Mouse (Mus musculus): ENCODE results near the gene Duoxa2. TPM values are rescaled to one million over a fixed set of nuclear protein-coding genes. Genes with fewer than 3 reads are reported as not detected.

Gene Duoxa2
- polyA plus RNA-seq, 1 experiment from 2014 or later: 0.16 TPM

DNA sequence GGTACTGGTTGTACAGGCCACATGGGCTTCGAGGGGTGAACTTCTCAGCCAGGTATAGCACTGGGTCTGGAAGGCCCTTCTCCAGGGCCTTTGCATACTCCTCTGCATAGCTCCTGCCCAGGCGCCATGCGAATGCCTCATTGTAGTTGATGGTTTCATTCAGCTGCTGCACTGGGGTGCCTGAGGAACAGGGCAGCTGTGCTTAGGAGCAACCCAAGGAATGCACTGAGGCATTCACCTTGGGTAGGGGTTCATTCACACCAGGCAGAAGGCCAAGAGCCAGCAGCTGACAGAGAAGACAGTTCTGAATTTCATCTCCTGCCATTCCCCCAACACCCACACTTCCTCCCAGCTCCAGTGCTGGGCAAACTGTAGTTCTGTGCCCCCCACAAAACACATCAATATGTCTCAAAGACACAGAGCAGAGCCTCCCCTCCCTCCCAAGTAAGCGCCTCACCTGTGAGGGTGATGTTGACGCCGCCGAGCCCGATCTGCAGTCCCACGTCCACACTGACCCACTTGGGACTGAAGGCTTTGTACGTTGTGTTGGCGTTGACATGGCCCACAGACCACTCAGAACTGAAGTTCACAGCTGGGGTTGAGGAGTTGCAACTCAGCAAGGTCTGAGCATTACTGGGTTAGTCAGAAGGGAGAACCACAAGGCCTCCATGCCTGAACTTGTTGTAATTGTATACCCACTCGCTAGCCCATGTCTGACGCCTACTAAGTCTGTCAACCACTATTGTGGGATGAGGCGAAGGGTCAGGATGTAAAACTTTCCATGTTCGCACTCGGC, 6.6 kb downstream of the Duoxa2 start:
- no peak for ATAC-seq

DNA sequence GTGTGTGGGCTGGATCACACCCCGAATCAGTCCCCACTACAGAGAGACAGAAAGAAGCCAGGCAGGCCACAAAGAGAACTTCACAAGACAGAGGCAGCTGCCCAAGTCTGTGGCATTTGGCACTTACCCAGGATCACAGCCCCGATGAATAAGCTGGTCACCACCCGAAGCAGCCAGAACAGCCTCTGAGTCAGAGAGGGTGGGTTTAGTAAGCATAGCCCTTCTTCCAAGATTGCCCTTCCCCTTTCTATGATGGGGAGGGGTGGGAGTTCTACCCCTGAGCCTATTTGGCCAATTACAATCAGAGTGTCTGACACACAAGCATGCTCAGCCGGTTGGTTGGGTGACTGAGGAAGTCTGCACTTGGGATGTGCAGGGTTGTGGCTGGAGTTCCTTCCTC, 7.5 kb downstream of the Duoxa2 start:
- H3K9me3 ChIP-seq (ENCODE audit: control insufficient read depth, low read length): no peaks in the 10 kb centered on the region
- H3K4me2 ChIP-seq (ENCODE audit: low read depth, low read length): no peak overlapping the region
- H3K9ac ChIP-seq (ENCODE audit: low read depth, low read length): no peak overlapping the region
- H3K4me1 ChIP-seq (ENCODE audit: control insufficient read depth, insufficient read depth, low read length): peaks cover 9% of the 10 kb centered on the region
- H3K27ac ChIP-seq (ENCODE audit: low read length): no peak overlapping the region
- peaks cover 25% of the 10 kb centered on the region for H3K27me3 ChIP-seq (replicated peaks; ENCODE audit: control insufficient read depth, insufficient read depth, low read length)
- ATAC-seq: no peak
- H3K4me3 ChIP-seq (ENCODE audit: low read length): no peak overlapping the region
- 46% methylated on average over 4 of the region's 4 CpGs for WGBS
- no peaks in the 10 kb centered on the region for H3K36me3 ChIP-seq (ENCODE audit: control insufficient read depth, insufficient read depth, low read length)

More for the DNA sequence above, 6.6 kb downstream of the Duoxa2 start:
- Histone ChIP-seq H3K9me3 (ENCODE audit: control insufficient read depth, low read length) (no peaks in the 10 kb centered on the region), H3K9ac (ENCODE audit: low read depth, low read length) (no peak overlapping the region), H3K27ac (ENCODE audit: low read length) (no peak overlapping the region), H3K36me3 (ENCODE audit: control insufficient read depth, insufficient read depth, low read length) (no peaks in the 10 kb centered on the region), H3K4me1 (ENCODE audit: control insufficient read depth, insufficient read depth, low read length) (peaks cover 12% of the 10 kb centered on the region), H3K4me2 (ENCODE audit: low read depth, low read length) (no peak overlapping the region), H3K27me3 (replicated peaks; ENCODE audit: control insufficient read depth, insufficient read depth, low read length) (peaks cover 31% of the 10 kb centered on the region), H3K4me3 (ENCODE audit: low read length) (no peak overlapping the region)
- WGBS: 84% methylated on average over 16 of the region's 16 CpGs

DNA sequence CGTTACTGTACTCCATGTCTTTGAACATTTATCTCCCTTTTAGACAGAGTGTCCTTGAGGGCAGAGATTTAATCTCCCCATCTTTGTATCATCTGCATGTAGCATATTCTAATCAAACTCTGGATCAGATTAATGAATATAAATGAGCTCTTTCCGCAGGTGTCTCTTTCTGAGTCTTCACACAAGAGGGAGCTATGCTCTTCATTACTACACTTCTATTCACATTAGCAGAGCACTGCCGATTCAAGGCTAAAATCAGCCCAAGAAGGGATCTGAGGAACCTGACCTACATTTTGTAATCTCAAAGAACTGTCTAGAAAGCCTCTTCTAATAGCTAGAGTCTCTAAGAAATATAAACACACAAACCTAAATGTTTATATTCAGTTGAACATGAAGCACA, 10.9 kb downstream of the Duoxa2 start:
- Histone ChIP-seq H3K27ac (ENCODE audit: low read length) (no peak overlapping the region), H3K27me3 (replicated peaks; ENCODE audit: control insufficient read depth, insufficient read depth, low read length) (peaks cover 29% of the 10 kb centered on the region), H3K36me3 (ENCODE audit: control insufficient read depth, insufficient read depth, low read length) (no peaks in the 10 kb centered on the region), H3K9me3 (ENCODE audit: control insufficient read depth, low read length) (no peaks in the 10 kb centered on the region), H3K9ac (ENCODE audit: low read depth, low read length) (no peak overlapping the region), H3K4me2 (ENCODE audit: low read depth, low read length) (no peak overlapping the region), H3K4me1 (ENCODE audit: control insufficient read depth, insufficient read depth, low read length) (peaks cover 9% of the 10 kb centered on the region; the same call in 1 of the 2 replicates), H3K4me3 (ENCODE audit: low read length) (no peak overlapping the region)
- 37% methylated on average over 3 of the region's 3 CpGs for WGBS
- no peak for ATAC-seq

DNA sequence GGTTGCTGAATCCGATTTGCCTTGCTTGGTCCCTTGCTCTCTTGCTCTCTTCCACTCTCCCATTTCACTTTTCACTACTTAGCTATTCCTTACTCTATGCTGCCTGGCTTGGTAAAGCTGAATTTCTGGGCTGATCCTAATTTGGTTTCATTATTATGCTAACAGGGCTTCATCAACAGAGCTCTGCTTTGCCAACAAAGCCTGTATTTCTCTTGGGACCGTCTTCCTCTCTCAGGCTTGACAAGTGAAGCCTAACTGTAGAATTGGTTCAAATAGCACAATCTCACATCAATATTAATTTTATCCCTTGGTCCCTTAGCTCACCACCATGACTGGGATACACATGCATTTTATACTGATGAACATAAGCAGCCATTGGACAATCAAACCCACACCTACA, 12.9 kb downstream of the Duoxa2 start:
- Histone ChIP-seq H3K4me2 (ENCODE audit: low read depth, low read length) (no peak overlapping the region), H3K27me3 (replicated peaks; ENCODE audit: control insufficient read depth, insufficient read depth, low read length) (peaks cover 29% of the 10 kb centered on the region), H3K36me3 (ENCODE audit: control insufficient read depth, insufficient read depth, low read length) (no peaks in the 10 kb centered on the region), H3K9me3 (ENCODE audit: control insufficient read depth, low read length) (no peaks in the 10 kb centered on the region), H3K9ac (ENCODE audit: low read depth, low read length) (no peak overlapping the region), H3K27ac (ENCODE audit: low read length) (no peak overlapping the region), H3K4me1 (ENCODE audit: control insufficient read depth, insufficient read depth, low read length) (peaks cover 9% of the 10 kb centered on the region; the same call in 1 of the 2 replicates), H3K4me3 (ENCODE audit: low read length) (no peak overlapping the region)
- WGBS: 56% methylated on average over 2 of the region's 2 CpGs
- ATAC-seq: no peak

DNA sequence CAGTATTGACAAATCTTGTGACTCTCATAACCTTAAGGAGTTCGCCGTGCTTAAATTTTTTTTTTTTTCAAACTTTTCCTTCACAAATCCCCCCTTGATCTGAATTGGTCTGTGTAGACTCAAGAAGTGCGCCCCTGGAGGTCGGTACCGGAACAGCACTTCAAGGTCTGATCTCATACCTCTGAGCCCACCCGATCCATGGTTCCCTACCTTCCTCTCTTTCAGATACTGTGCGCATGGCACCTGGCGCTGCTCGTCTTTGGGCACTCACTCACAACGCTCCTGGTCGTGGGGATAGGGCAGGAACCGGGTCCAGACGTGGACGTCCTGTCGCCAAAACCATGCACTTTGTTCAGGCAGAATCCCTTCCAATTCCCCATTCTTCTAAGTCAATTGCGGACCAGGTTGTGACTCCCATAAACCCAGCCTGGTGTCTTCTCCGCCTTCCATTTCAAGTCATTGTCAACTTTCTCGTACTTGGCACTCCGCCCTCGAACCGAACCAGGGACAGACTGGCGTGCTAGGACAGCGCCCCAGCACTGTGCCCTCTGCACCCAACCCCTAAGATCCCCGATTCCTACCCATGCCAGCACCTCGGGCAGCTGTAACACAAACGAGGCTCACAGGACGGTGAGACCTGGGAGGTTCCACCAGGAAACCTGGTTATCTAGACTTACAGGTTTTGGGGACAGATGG, 14.2 kb downstream of the Duoxa2 start:
- peak; percentile 53 for ATAC-seq
- WGBS: 2% methylated on average over 27 of the region's 27 CpGs
- H3K9me3 ChIP-seq (ENCODE audit: control insufficient read depth, low read length): no peaks in the 10 kb centered on the region
- H3K9ac ChIP-seq (ENCODE audit: low read depth, low read length): 0 out of 2 replicates have a peak overlapping the region, but pooled peaks have one; percentile 32
- H3K4me1 ChIP-seq (ENCODE audit: control insufficient read depth, insufficient read depth, low read length): peaks cover 9% of the 10 kb centered on the region; the same call in 1 of the 2 replicates
- no peaks in the 10 kb centered on the region for H3K36me3 ChIP-seq (ENCODE audit: control insufficient read depth, insufficient read depth, low read length)
- no peak overlapping the region for H3K27ac ChIP-seq (ENCODE audit: low read length)
- H3K27me3 ChIP-seq (replicated peaks; ENCODE audit: control insufficient read depth, insufficient read depth, low read length): peaks cover 29% of the 10 kb centered on the region
- peak overlapping the region; percentile 57 for H3K4me2 ChIP-seq (ENCODE audit: low read depth, low read length)
- peak overlapping the region; percentile 41 for H3K4me3 ChIP-seq (ENCODE audit: low read length)

DNA sequence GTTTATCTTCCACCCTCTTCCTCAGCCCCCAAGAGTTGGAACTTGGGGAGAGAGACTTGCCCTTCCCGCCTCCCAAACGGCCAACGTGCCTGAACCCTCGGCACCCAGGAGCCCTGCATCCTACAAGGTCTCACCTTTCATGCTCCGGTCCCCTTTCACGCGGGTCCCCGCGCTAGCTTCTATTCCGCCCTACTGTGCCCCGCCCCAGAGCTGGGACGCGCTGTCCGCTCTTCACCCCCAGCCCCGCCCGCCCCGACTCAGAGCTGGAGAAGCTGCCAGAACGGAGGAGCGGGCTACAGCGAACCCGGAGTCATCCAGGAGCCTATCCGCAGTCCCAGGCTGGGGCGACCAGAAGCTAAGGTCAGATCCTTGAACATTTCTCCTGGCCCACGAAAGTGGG, 14.8 kb downstream of the Duoxa2 start, which contains the start of gene Duoxa1:
Gene Duoxa1 (minus strand): TSS at position 195 of the 400 bp plus-strand sequence.
- Histone ChIP-seq H3K27me3 (replicated peaks; ENCODE audit: control insufficient read depth, insufficient read depth, low read length) (peaks cover 27% of the 10 kb centered on the region), H3K4me1 (ENCODE audit: control insufficient read depth, insufficient read depth, low read length) (peaks cover 9% of the 10 kb centered on the region; the same call in 1 of the 2 replicates), H3K9ac (ENCODE audit: low read depth, low read length) (0 out of 2 replicates have a peak within 1 kb of the TSS, but pooled peaks have one; percentile 32), H3K4me3 (ENCODE audit: low read length) (peak within 1 kb of the TSS; percentile 41), H3K36me3 (ENCODE audit: control insufficient read depth, insufficient read depth, low read length) (no peaks in the 10 kb centered on the region), H3K4me2 (ENCODE audit: low read depth, low read length) (peak within 1 kb of the TSS; percentile 57), H3K27ac (ENCODE audit: low read length) (no peak within 1 kb of the TSS), H3K9me3 (ENCODE audit: control insufficient read depth, low read length) (no peaks in the 10 kb centered on the region)
- WGBS: 4% methylated on average over 24 of the region's 24 CpGs
- peak; percentile 38; the same call in 1 of the 2 replicates for ATAC-seq

DNA sequence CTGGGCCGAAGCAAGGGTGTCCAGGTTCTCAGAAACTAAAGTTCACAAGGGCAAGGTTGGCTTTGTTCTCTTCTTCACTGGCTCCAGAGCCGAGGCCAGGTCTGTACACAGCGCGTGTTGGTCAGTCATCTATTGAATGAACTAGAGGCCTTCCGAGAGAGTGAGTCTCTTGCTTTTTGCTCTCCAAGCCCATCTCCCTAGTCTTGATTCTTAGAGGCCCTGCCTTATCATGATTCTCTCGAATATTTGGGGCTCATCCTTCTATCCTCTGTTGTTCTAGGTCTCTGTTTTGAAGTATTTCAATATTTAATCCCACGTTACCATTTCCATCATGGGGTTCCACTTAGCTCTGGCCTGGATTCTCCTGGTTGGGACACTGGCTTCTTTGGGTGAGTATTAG, 16.7 kb downstream of the Duoxa2 start, which contains the start of gene Duox1:
Gene Duox1 (plus strand): TSS at position 301 of the 400 bp plus-strand sequence.
- H3K4me1 ChIP-seq (ENCODE audit: control insufficient read depth, insufficient read depth, low read length): peaks cover 9% of the 10 kb centered on the region; the same call in 1 of the 2 replicates
- ATAC-seq: no peak
- 86% methylated on average over 7 of the region's 7 CpGs for WGBS
- no peak within 1 kb of the TSS for H3K4me3 ChIP-seq (ENCODE audit: low read length)
- no peak within 1 kb of the TSS for H3K27ac ChIP-seq (ENCODE audit: low read length)
- H3K4me2 ChIP-seq (ENCODE audit: low read depth, low read length): no peak within 1 kb of the TSS
- H3K36me3 ChIP-seq (ENCODE audit: control insufficient read depth, insufficient read depth, low read length): no peaks in the 10 kb centered on the region
- H3K9ac ChIP-seq (ENCODE audit: low read depth, low read length): no peak within 1 kb of the TSS
- H3K9me3 ChIP-seq (ENCODE audit: control insufficient read depth, low read length): no peaks in the 10 kb centered on the region
- H3K27me3 ChIP-seq (replicated peaks; ENCODE audit: control insufficient read depth, insufficient read depth, low read length): peaks cover 22% of the 10 kb centered on the region

DNA sequence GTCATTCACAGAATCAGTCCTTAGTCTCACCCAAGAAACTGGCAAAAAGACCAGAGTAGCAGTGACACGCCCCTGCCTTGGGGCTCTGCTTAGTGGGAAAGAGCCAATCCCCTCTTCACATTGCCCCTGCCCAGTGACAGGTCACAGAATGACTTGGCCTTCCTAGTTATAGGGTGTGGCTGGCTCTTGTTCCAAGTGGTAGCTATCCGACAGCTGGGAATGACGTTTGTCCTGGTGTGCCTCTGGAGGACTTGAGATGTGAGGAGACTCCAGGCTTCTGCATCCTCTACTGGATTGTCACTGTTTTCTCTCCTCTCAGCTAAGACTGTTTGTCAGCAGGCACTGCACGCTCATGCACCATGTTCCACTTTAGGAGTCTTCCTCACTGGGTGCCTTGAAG, 18.7 kb downstream of the Duoxa2 start:
- Histone ChIP-seq H3K9me3 (ENCODE audit: control insufficient read depth, low read length) (no peaks in the 10 kb centered on the region), H3K4me1 (ENCODE audit: control insufficient read depth, insufficient read depth, low read length) (peaks cover 9% of the 10 kb centered on the region; the same call in 1 of the 2 replicates), H3K27me3 (replicated peaks; ENCODE audit: control insufficient read depth, insufficient read depth, low read length) (peaks cover 22% of the 10 kb centered on the region), H3K36me3 (ENCODE audit: control insufficient read depth, insufficient read depth, low read length) (no peaks in the 10 kb centered on the region), H3K4me2 (ENCODE audit: low read depth, low read length) (no peak overlapping the region), H3K9ac (ENCODE audit: low read depth, low read length) (no peak overlapping the region), H3K27ac (ENCODE audit: low read length) (no peak overlapping the region), H3K4me3 (ENCODE audit: low read length) (no peak overlapping the region)
- ATAC-seq: no peak
- 65% methylated on average over 4 of the region's 4 CpGs for WGBS

DNA sequence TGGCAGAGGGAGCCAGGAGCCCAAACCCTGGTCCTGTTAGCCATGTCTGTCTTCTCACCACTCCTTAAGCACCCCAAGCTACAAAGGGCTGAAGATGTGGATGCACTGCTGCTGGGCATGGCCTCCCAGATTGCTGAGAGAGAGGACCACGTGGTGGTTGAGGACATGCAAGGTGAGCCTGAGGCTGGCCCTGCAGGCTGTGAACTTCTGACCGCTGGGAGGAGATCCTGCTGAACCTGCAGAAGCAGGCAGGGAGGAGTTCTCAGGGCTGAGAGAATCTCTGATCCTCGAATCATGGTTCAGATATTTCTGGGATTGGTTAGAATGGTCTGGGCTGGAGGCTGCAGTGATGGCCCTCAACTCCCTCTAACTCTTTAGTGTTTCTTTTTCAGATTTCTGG, 25.3 kb downstream of the Duoxa2 start:
- no peaks in the 10 kb centered on the region for H3K36me3 ChIP-seq (ENCODE audit: control insufficient read depth, insufficient read depth, low read length)
- no peaks in the 10 kb centered on the region for H3K27me3 ChIP-seq (replicated peaks; ENCODE audit: control insufficient read depth, insufficient read depth, low read length)
- H3K9me3 ChIP-seq (ENCODE audit: control insufficient read depth, low read length): no peaks in the 10 kb centered on the region
- no peak overlapping the region for H3K4me3 ChIP-seq (ENCODE audit: low read length)
- ATAC-seq: no peak
- WGBS: 58% methylated on average over 3 of the region's 3 CpGs
- H3K4me2 ChIP-seq (ENCODE audit: low read depth, low read length): no peak overlapping the region
- H3K27ac ChIP-seq (ENCODE audit: low read length): no peak overlapping the region
- no peaks in the 10 kb centered on the region for H3K4me1 ChIP-seq (ENCODE audit: control insufficient read depth, insufficient read depth, low read length)
- no peak overlapping the region for H3K9ac ChIP-seq (ENCODE audit: low read depth, low read length)

Data from intestine, embryonic 16.5 days (tissue).